8 mouse cellular contexts compared by ENCODE assay signal in genomic region chr4:129136579-129137391, GRCm38 (mm10). TPM values are rescaled to one million over a fixed set of nuclear protein-coding genes. Genes with fewer than 3 reads are reported as not detected.
DNase-seq lines count a peak whose midpoint lies in the region; ATAC-seq and TF ChIP-seq lines count a peak whose summit lies in the region.

Gene Fndc5 (plus strand): TSS chr4:129136999.

- H3K27ac ChIP-seq in embryonic facial prominence, embryonic 12.5 days = peak within 1 kb of the TSS; percentile 46; the same call in 1 of the 2 replicates
- H3K27ac ChIP-seq in heart, embryonic 15.5 days = peak within 1 kb of the TSS; percentile 35; the same call in 1 of the 2 replicates
- H3K27ac ChIP-seq in neural tube, embryonic 13.5 days (replicated peaks) = peak within 1 kb of the TSS; percentile 59; the same call in 1 of the 2 replicates

- no peaks in the 10 kb centered on the region for H3K36me3 ChIP-seq in embryonic facial prominence, embryonic 12.5 days
- H3K36me3 ChIP-seq in heart, embryonic 15.5 days = no peaks in the 10 kb centered on the region; the same call in 1 of the 2 replicates
- peaks cover 17% of the 10 kb centered on the region; the same call in 1 of the 2 replicates for H3K36me3 ChIP-seq in neural tube, embryonic 13.5 days

- no peaks in the 10 kb centered on the region for H3K9me3 ChIP-seq in embryonic facial prominence, embryonic 12.5 days
- no peaks in the 10 kb centered on the region for H3K9me3 ChIP-seq in heart, embryonic 15.5 days (replicated peaks)
- H3K9me3 ChIP-seq in neural tube, embryonic 13.5 days = no peaks in the 10 kb centered on the region

- peaks cover 20% of the 10 kb centered on the region for H3K4me1 ChIP-seq in embryonic facial prominence, embryonic 12.5 days
- H3K4me1 ChIP-seq in heart, embryonic 15.5 days (replicated peaks) = peaks cover 46% of the 10 kb centered on the region
- peaks cover 50% of the 10 kb centered on the region for H3K4me1 ChIP-seq in neural tube, embryonic 13.5 days (replicated peaks)
- no peaks in the 10 kb centered on the region; the same call in 1 of the 2 replicates for H3K4me1 ChIP-seq in lung, adult 2 months (ENCODE audit: control insufficient read depth, insufficient read depth, low read length)

- H3K9ac ChIP-seq in embryonic facial prominence, embryonic 12.5 days = peak within 1 kb of the TSS; percentile 73
- H3K9ac ChIP-seq in heart, embryonic 15.5 days = peak within 1 kb of the TSS; percentile 63
- H3K9ac ChIP-seq in neural tube, embryonic 13.5 days = peak within 1 kb of the TSS; percentile 91

- H3K27me3 ChIP-seq in embryonic facial prominence, embryonic 12.5 days = peaks cover 33% of the 10 kb centered on the region
- peaks cover 36% of the 10 kb centered on the region for H3K27me3 ChIP-seq in heart, embryonic 15.5 days
- H3K27me3 ChIP-seq in neural tube, embryonic 13.5 days = peaks cover 5% of the 10 kb centered on the region; the same call in 1 of the 2 replicates

- 1% methylated on average over 54 of the region's 80 CpGs for WGBS in embryonic facial prominence, embryonic 12.5 days
- 1% methylated on average over 25 of the region's 80 CpGs for WGBS in heart, embryonic 15.5 days
- WGBS in neural tube, embryonic 13.5 days = under 1% methylated on average over 21 of the region's 80 CpGs
- WGBS in lung, adult 2 months = 2% methylated on average over 72 of the region's 80 CpGs

- no peak for TF ChIP-seq CTCF in lung, adult 2 months (IDR thresholded peaks at IDR 0.05; ENCODE audit: insufficient read depth, low read length)

- no peak for TF ChIP-seq POLR2A in lung, adult 2 months (IDR thresholded peaks at IDR 0.05; ENCODE audit: borderline replicate concordance, extremely low read depth, low read depth, low read length)

- H3K4me2 ChIP-seq in embryonic facial prominence, embryonic 12.5 days (replicated peaks) = peak within 1 kb of the TSS; percentile 90
- H3K4me2 ChIP-seq in heart, embryonic 15.5 days = peak within 1 kb of the TSS; percentile 82
- peak within 1 kb of the TSS; percentile 83 for H3K4me2 ChIP-seq in neural tube, embryonic 13.5 days

- ATAC-seq in embryonic facial prominence, embryonic 12.5 days (ENCODE audit: insufficient number of reproducible peaks, insufficient read depth, low FRiP score, low TSS enrichment) = no peak
- peak; percentile 31 for ATAC-seq in heart, embryonic 15.5 days (replicated peaks; ENCODE audit: insufficient number of reproducible peaks, insufficient read depth, low FRiP score, low read depth)
- ATAC-seq in neural tube, embryonic 13.5 days (ENCODE audit: low read depth) = peak; percentile 51

- DNase-seq in right cerebral cortex, postnatal 4 days = peak; percentile 42
- no peak for DNase-seq in right cerebral cortex, postnatal 10 days (ENCODE audit: low spot score in 2 of 2)
- no peak for DNase-seq in left cerebral cortex, postnatal 14 days (ENCODE audit: low spot score in 2 of 2)
- DNase-seq in lung, adult 2 months = no peak
- no peak for DNase-seq in right cerebral cortex, postnatal 14 days

- peak within 1 kb of the TSS; percentile 60 for H3K4me3 ChIP-seq in embryonic facial prominence, embryonic 12.5 days
- H3K4me3 ChIP-seq in heart, embryonic 15.5 days = peak within 1 kb of the TSS; percentile 57
- peak within 1 kb of the TSS; percentile 61 for H3K4me3 ChIP-seq in neural tube, embryonic 13.5 days
- no peak within 1 kb of the TSS for H3K4me3 ChIP-seq in lung, adult 2 months (replicated peaks; ENCODE audit: extremely low read depth, low read depth, low read length)

- intact Hi-C loops in left cerebral cortex, postnatal 14 days (cut with DNase I) = loop anchor here (10.0 kb wide), 1 partner anchor 48 kb away; the partner anchor contains the start of genes S100pbp and Yars

RNA-seq across cellular contexts. Expression of gene Fndc5, which starts in this region (rescaled TPM):
- 9.6 and 9.9 TPM in 2 replicates for polyA plus RNA-seq in embryonic facial prominence, embryonic 12.5 days (2016; fragmentation: Nextera tagmentation; extraction: Ambion mirVana)
- polyA plus RNA-seq in heart, embryonic 15.5 days (2015; fragmentation: Nextera tagmentation; extraction: Ambion mirVana) = 12.2 and 12.3 TPM in 2 replicates
- 10 to 100 TPM; 57.5 to 59.2 TPM for total RNA-seq in left cerebral cortex, postnatal 14 days (2021)
- 24.4 and 24.5 TPM in 2 replicates for polyA plus RNA-seq in neural tube, embryonic 13.5 days (2015; fragmentation: Nextera tagmentation; extraction: Ambion mirVana)
- polyA plus RNA-seq in lung, adult 2 months (2012; rRNA removed) = 4.5 and 5.5 TPM in 2 replicates
